Mouse (Mus musculus) B cell, adult 62 days (primary cell): Measurements from ENCODE around the gene Zfp715. TPM values are rescaled to one million over a fixed set of nuclear protein-coding genes. Genes with fewer than 3 reads are reported as not detected.

Source experiments
- total RNA-seq: library from RNA; stranded (reverse); gene quantifications from 4 replicates; pipeline ENCODE4 v1.2.4, GENCODE M21; 2023

Gene Zfp715
- 26.4 to 30.3 TPM (median 28.8 TPM) in 4 replicates for total RNA-seq

DNA sequence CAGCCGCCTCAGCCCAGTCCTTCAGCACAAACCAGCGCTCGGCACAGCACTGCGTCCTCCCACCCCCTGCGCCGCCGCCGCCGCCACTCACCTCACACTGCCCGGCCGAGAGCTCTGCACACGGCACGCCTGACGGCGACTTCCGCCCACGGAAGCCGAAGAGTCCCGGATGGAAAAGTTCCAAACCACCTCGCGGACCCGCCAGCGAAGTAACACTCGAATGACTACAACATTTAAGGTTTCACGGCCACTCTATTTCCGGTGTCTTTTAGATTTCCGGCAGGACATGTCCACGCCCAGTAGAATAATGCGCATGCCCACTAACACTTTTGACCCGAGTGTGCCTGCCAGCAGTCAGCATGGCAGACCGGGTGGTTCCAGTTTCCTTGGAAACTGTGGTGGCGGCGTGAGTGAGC lies at the start of gene Zfp715:
TSS of gene Zfp715 (minus strand) at position 282 of the 416 bp plus-strand sequence.

GRCm38 (mm10) chr7:43351154-43351553 lies 38.1 kb upstream of the Zfp715 start, which contains the start of gene Siglecf:
Siglecf (plus strand) TSS chr7:43351341.

Other genes with a start within 250 kb of the Zfp715 start
- gene Zfp936, start 199.1 kb downstream of the Zfp715 start, total RNA-seq, result not detected in 4 replicates
- 0.37 to 0.39 TPM in 2 of 4 replicates, not detected in the others for gene Siglecf, start 38.0 kb upstream of the Zfp715 start, total RNA-seq
- gene Siglecg, start 94.9 kb upstream of the Zfp715 start, total RNA-seq, result 349 to 365 TPM (median 363 TPM) in 4 replicates
- gene Lim2, start 114.4 kb upstream of the Zfp715 start, total RNA-seq, result not detected in 4 replicates
- gene Nkg7, start 123.8 kb upstream of the Zfp715 start, total RNA-seq, result 1.2 to 2.3 TPM (median 1.4 TPM) in 4 replicates
- not detected in 4 replicates for gene Cldnd2, start 127.5 kb upstream of the Zfp715 start, total RNA-seq
- gene Etfb, start 130.8 kb upstream of the Zfp715 start, total RNA-seq, result 34.5 to 38.9 TPM (median 38.1 TPM) in 4 replicates
- gene Gm45233, start 130.8 kb upstream of the Zfp715 start, total RNA-seq, result 1.3 TPM in 1 of 4 replicates, not detected in the others
- gene Vsig10l, start 149.9 kb upstream of the Zfp715 start, total RNA-seq, result 2.0 to 4.9 TPM (median 2.6 TPM) in 4 replicates
- not detected in 4 replicates for gene Iglon5, start 176.8 kb upstream of the Zfp715 start, total RNA-seq
- gene 4931406B18Rik, start 192.6 kb upstream of the Zfp715 start, total RNA-seq, result not detected in 4 replicates
- 1.9 to 3.1 TPM (median 2.9 TPM) in 4 replicates for gene Cd33, start 231.1 kb upstream of the Zfp715 start, total RNA-seq
- gene Zfp658, start 249.0 kb upstream of the Zfp715 start, total RNA-seq, result 2.2 to 3.0 TPM (median 2.9 TPM) in 4 replicates